Mouse (Mus musculus) stomach, postnatal 0 days (tissue): ENCODE results near the gene P3h3.

Experiments used
- CTCF ChIP-seq: IDR thresholded peaks from 2 replicates; pipeline ENCODE4 v1.5.1; 2016; ENCODE audit warnings: antibody characterized with exemption, low read depth, mild to moderate bottlenecking, moderate library complexity
- EP300 ChIP-seq: optimal IDR thresholded peaks from 2 replicates; pipeline ENCODE3; 2016; ENCODE audit warnings: antibody characterized with exemption

DNA sequence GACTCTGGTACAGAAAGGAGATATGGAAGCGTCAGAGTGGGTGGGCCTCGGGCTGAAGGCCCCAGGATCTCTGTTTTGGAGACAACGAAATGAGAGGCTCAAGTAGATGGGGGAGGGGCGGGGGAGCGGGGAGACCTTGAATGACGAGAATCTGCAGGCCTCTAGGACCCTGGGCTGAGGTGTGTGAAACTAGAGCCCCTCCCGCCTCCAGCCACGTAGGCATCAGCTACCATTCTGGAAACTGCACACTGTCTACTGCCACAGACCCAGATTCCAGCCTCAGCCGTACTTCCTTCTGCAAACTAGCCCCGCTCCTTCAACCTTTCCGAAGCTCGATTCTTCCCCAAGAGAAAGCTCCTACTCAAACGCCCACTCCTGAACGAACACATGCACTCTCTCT lies 1.2 kb downstream of the P3h3 start:
- no peak for TF ChIP-seq CTCF
- TF ChIP-seq EP300, result no peak
